Mouse (Mus musculus) adrenal gland, postnatal 14 days (tissue): Measurements from ENCODE around the gene Srbd1. TPM values are rescaled to one million over a fixed set of nuclear protein-coding genes. Genes with fewer than 3 reads are reported as not detected.

Source experiments
- total RNA-seq: library from RNA; stranded (reverse); gene quantifications from 2 replicates; pipeline ENCODE4 v1.2.3, GENCODE M21; 2021

The Srbd1 gene
- total RNA-seq, 1 experiment from 2014 or later: 17.2 TPM

Other genes starting within 250 kb of the Srbd1 start
- gene Prkce, start 22.6 kb upstream of the Srbd1 start, total RNA-seq: 26.0 and 26.1 TPM in 2 replicates